Mouse (Mus musculus): ENCODE results near the gene Kif6.

- no peak for TF ChIP-seq CTCF (IDR thresholded peaks at IDR 0.05; ENCODE audit: low read depth, low read length)
- no peak for TF ChIP-seq POLR2AphosphoS5 (IDR thresholded peaks at IDR 0.05; ENCODE audit: insufficient replicate concordance, low read depth, low read length)
These were observed 112.6 kb downstream of the Kif6 start for GRCm38 (mm10) chr17:49727428-49728045.
